Mouse (Mus musculus) frontal cortex, postnatal 10 days (tissue): ENCODE measurements around the gene Cyb561d1.
A peak's percentile ranks its signal among the peaks of the same experiment; 100 is the strongest.
"Not testable (repeated sequence)": the region's sequence is repeated elsewhere in the genome, so short reads cannot be mapped to it uniquely, and the experiment has no call there.

Source experiments
- DNase-seq, 2 experiments: peaks; one replicate each; pipeline ENCODE4 v3.0.0; 2022; ENCODE audit warnings: low spot score in 2 of 2, mixed read lengths in 1 of 2

The Cyb561d1 gene

DNA sequence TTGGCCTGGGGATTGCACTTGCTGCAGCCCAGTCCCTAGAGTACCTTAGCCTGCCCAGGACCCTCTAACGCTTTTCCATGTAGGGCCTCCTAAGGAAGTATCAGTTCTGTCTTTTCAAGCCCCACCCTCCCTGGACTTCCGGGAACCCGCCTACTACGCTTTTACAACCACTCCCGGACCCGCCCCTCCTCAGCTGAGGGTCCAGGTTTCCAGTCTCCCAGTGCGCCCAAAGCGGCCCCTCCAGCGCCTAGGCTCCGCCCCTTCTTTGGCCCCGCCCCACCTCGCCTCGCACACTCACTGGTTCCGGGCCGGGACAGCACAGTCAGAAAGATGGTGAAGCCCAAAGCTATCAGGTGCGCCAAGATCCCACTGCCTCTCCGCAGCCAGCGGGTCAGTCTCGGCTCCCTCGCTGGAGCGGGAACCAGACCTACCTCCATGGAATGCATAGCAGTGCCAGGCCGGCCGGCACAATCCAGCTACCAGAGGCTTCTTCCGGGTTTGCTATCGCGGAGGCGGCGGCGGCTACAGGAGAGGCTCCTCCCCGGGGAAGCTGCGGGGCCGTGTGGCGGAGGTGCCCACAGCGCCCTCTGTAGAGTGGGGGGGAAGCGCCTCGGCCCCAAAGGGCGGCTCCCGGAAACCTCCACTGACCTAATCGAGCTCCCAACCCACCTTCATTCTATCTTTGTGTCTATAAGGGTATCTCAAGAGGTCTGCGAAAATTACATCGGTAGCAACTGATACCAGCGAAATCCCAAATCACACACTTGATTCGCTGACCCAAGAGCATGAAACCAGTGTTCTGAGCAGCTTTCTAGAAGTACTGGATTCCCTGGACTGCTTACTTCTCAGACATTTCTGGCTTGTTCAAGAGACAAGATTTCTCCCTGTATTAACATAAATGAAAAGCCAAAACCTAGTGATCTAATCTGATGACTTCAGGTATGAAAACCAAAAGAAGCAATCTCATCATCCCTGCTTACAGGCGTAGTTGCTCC lies at the start of gene Cyb561d1:
Gene Cyb561d1 (minus strand): TSS at position 884 of the 995 bp plus-strand sequence.
- DNase-seq, result peak; percentile 84 to 86

DNA sequence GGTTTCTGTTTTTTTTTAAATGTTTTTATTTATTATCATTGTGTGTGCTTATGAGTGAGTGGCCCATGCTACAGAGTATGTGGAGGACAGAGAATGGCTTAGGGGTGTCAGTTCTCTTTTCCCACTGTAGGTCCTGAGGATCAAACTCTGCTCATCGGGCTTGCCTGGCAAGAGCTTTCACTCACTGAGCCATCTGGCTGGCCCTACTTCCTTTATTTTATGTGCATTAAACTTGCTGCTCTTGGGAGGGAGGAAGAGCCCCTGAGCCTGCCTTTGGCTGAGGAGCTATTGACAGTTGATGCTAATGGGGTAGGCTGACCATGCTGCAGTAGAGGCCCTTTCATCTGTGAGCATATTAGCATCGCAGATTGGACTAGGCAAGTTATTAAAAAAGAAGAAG lies 45.8 kb upstream of the Cyb561d1 start:
- DNase-seq, result no peak

DNA sequence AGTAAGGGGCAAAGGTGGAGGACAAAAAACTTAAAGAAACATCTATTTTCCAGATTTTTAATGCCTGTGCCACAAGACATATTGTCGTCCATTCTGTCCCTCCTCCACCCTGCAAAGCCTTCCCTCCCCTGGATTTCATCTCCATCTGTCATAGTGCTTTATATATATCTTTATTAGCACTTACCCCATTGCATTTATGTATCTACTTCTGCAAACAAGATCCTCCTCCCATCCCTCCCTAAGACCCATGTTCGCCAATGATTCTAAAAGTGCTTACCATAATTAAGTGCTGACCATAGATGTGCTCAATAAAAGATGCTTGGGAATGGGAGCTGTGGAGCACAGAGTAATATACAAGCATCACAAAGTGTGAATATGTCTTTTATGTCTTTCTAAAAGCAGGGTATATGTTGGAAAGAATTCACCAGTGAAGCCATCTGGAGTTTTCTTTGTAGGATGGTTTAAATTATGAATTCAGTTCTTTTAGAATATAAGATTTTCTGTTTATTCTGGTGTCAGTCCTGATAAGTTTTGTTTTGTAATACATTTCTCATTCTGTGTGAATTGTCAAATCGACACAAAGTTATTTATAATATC lies 40.3 kb upstream of the Cyb561d1 start:
- no peak for DNase-seq

DNA sequence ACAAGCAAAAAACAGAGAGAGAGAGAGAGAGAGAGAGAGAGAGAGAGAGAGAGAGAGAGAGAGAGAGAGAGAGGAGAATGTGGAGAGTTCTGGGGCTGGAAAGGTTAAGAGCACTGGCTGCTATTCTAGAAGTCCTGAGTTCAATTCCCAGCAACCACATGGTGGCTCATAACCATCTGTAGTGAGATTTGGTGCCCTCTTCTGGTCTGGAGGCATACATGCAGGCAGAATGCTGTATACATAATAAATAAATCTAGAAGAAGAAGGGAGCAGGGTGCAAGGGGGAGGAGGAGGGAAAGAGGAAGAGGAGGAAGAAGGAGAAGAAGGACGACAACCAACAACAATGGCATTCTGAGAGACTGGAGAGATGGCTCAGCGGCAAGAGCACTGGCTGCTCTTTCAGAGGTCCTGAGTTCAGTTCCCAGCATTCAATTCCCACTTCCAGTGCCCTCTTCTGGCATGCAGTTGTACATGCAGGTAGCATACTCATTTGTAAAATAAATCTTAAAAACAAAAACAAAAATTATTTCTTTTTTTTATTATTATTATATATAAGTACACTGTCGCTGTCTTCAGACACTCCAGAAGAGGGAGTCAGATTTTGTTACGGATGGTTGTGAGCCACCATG lies 36.6 kb upstream of the Cyb561d1 start:
- not testable (repeated sequence) for DNase-seq

DNA sequence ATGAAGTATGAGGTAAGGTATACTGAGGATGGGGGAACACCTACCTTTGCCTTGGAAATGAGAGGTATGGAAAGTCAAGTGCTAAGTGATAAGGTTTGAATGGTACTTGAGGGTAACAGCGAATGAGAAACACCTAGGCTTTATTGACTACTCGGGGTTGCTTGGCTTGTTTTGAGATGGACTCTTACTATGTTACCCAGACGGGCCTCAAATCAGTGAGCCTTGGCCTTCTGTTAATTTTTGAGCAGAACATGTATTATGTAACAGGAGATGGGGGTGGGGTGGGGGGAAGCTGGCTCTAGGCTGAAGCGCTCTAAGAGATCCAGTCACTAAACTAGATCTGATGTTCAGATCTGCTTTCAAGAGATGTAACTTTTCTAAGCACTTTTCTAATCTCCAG lies 30.6 kb upstream of the Cyb561d1 start:
- DNase-seq, result no peak

DNA sequence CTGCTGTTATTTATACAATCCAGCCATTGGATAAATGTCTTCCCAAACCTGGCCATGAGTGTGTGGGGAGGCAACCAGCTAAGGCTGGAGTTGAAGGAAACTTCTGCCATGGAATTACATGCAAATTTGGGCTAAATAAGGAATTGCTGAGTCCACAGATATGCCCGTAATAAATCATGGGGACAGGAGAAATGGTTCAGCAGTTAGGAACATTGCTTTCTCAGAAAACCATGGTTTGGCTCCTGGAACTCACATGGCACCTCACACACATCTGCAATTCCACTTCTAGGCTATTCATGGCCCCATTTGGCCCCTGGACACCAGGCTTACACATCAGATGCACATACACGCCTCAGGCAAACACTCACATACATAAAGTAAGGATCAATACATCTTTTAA lies 26.5 kb upstream of the Cyb561d1 start:
- no peak for DNase-seq

DNA sequence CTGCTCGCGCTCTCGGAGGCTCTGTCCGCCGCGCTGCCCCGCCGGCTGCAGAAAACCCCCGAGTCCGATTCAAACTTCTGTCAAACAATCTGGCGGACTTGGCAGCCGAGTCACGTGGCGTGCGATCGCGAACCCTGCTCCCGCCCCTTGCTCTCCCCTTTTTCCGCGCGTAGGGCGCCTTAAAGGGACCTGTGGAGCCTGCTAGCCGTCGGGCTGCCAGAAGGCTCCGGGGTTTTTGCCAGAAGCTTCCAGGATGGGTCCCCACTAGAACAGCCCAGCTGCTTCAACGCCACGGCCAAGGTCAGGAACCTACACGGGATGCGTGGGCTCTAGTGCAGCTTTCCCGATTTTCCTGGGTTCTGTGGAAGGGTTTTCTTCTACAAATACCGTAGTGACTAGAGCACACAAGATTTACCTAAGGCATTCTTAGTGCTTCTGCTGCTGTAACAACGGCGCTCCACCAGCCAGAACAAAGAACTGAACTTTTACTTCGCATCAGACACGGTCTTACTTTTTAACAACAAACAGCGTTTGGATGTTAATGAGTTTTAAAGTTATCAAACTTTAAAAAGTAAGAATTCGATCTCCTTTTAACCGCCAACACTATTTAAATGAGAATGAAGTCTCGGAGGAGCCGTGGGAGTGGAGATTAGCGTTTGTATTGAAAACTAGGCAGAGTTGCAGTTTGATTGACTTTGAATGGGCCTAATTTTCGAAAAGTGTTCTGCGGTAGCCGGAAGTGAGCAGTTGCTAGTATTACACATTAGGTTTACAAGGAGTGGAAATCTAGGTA lies 25.7 kb upstream of the Cyb561d1 start, which contains the start of gene Sypl2:
Gene Sypl2 (minus strand): TSS at position 91 of the 793 bp plus-strand sequence.
- no peak for DNase-seq

DNA sequence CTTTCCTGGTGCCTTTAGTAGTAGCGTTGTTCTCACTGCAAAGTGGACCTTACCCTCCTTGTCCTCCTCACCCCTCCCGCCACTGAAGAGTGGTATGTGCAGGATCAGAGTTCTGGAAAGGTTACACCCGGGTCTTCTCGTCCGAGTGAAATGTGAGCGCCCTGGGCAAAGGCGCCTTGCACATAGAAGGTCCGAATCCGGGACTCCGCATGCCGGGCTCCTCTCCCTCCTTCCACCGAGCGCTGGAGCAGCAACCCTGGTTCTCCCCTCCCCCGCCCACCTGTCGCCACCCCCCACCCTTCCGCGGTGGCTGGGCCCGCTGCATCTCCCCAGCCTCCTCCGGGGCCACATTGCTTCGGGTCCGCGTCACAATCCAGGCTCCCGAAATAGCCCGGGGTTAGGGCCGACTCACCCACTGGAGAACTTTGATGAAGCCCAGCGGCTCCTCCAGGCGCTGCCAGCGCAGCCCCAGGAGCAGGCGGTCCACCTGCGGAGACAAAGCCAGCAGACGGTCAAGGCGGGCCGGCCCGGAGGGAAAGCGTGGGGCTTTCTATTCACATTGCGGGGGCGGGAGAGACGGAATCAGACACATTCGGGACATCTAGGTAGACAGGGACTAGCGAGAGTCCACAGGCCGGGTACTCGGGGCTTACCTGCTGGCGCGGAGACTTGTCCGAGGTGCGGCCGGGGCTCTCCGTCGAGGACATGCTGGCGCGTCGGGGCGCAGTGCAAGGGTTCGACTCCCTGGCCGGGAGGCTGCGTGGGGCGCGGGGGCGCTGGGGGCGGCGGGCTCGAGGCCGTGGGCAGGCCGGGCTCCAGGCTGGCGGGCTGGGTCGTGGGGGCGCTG lies 24.9 kb upstream of the Cyb561d1 start:
- DNase-seq, result no peak

DNA sequence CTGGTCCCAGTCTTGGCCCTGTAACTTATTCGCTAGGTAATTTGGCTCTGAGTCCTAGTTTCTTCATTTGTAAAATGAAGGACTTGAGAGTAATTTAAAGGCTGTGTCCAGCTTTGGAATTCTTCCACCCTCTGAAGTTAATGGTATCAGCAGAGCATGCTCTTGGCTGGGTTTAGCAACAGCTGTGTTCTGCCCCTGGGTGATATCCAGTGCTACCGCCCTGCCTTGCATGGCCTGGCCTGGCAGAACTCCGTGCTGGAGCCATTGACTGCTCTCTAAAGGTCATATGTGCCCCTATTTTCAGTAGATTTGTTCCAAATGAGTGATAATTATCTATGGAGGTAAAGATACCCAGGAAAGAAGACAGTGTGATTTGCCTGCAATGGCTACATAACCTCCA lies 19.6 kb upstream of the Cyb561d1 start:
- no peak for DNase-seq

DNA sequence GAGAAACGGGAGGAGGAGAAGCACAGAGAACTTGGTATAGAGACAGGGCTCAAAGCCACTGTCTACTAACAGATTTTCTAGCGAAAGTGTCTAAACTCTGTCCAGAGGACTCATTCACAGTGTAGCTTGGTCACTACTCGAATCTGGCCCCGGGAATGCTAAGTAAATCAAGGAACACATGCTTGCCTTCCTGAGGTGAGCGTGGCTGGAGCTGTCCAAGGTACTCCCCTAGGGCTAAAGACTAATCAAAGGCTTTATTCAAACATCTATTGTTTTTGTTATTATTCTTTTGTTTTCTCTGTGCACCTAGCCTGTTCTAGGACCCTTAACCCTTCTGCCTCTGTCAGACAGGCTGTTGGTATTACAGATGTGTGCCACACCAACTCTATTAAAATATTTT lies 13.7 kb upstream of the Cyb561d1 start:
- no peak for DNase-seq

DNA sequence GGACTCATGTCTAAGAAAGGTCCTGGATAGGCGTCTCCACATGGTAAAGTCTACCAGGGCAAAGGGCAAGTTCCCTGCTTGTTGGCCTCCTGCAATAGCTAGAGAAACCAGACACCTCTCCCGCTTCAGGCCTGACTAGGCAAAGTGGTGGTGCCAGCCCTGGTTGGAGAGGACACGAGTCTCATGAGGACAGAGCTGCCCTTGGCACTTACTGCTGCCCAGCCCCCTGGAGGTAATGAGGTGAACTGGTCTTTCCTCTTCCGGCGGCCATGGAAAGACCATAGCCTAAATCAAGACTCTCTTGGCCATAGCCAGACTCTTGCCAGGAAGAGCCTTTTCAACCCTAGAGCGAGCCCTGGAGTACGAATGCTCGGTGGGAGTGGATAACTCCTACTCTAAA lies 11.4 kb upstream of the Cyb561d1 start:
- DNase-seq, result no peak

DNA sequence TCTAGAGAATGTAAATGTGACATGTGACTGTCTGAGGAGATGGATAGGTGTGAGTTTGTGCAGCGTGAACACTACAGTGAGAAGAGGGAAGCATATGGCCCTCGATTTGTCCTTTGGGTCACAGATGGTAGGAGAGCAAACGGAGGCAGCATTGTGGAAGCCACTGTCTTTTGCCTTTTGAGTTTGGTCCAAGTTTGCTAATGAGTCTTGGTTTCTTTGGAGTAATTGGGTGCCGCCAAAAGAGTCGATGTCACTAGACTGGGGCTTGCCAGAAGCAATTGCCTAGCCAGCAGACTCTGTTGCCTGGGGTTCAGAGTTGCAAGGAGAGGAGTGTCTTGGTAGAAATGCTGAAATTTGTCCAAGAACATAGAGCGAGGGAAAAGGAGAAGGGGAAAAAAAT lies 10.8 kb upstream of the Cyb561d1 start:
- DNase-seq, result no peak

DNA sequence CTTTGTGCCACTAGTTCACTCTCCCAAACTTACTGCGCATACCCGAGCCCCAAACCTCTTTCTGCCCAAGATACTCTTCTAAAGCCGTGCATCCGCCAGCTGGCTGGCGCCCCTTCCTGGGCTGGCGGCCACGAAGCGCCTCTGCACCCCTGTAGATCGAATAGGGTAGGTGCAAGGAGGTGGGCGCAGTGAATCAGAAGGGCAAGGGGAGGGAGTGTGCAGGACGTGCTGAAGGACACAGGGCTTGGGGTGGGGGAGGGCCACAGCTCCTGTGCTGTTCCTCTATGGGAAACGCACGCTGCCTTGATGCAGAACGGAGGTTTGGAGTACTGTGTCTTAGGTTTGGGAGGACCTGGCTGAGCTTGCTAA lies 9.7 kb upstream of the Cyb561d1 start, which contains the start of gene Atxn7l2:
Gene Atxn7l2 (minus strand): TSS at position 164 of the 369 bp plus-strand sequence.
- no peak for DNase-seq

DNA sequence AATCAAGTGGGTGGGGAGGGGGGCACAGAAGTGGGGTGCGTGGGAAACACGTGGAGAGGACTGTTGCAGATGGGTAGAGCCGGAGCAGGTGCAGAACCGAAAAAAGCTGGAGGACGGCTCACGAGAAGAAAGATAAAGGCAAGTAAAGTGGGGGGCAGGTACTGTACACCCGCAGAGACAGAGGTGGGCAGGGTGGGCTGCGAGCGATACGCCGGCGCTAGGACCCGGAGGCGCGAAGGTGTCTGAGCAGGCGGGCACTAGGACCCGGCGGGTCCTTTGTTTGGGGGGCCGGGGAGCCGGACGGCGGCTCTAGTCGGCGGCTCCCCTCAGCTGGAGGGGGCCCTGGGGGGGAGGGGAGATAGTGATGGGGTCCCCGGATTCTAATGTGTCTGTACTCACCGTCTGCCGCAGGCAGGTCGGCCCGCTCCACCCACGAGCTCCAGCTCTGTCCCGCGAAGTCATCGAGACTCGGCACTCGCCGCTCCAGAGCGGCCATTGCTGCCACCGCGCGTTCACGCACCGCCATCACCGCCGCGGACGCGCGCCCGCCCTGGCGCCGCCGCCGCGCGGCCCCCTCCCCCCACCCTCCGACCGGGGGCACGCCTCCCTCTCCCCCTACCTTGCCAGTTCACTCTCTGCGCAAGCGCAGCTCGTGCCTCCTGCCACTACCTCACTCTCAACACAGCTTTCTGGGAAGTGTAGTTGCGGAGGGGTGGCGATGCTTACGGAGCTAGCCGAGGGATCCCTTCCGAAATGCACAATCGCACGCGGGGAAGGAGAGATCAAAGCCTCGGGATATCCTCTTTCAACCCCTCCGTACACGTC lies 9.1 kb upstream of the Cyb561d1 start:
- DNase-seq, result peak; percentile 89 to 92

DNA sequence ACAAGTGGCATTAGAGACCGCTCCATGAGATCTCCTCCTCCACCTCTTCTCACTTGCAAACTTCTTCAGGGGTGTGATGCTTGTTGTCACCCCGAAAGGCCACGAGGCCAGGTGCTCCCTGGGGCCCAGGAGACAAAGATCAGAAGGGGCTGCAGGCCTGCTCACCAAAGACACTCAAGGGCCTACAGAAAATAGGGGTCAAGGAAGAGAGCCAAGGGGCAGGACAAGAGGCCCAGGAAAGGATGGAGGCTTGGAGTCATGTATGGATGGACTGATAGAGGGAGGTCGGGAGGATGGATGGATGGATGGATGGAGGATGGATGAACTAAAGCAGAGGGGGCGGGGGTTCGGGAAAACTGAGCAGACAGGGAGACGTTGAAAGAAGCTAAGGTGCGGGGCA lies 8.5 kb upstream of the Cyb561d1 start:
- DNase-seq, result no peak

DNA sequence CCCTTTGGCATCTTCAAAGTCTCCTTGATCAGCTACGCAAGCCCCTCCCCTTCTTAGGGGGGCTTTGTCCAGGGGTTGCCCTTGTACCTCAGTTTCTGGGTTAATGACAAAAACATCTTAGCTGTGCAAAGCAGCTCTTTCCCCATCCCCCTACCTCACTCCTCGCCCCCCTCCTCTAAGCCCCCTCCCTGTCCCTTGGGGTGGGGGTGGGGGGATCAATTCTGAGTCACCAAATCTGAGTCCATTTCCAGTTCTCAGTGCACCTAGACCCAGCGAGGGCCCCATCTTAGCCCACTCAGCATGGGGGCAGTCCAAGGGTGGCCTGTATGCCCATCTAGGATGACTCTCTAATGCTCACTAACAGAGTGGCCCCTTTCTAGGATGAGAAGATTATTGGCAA lies 8.0 kb upstream of the Cyb561d1 start:
- no peak for DNase-seq

DNA sequence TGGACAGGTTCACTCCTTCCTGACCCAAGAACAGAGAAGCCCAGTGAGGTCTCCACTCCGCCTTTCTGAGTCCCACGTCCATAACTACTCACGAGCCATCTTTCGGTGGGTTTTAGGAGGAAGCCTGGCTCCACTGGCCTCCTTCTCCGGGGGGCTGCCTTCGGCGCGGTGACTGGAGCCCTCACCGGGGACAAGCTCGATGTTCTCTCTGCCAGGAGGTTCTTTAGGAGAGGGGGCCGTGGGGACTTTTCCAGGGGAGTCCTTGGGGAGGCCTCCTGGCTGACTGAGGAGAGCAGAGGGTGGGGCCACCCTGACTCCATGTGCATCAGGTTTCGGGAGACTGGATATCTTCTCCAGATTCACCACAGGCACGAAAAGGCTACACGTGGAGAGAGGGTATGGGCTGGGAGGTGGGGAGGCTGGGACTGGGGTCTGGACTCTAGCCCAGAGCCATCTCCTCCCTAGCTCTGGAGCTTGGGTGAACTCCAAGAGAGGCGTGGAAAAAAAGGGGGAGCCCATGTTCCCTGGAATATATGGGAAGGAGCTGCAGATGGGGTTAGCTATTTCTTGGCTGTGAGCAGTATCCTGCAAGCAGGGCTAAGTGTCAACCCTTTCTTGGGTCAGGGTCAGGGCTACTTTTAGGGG lies 5.8 kb upstream of the Cyb561d1 start:
- no peak for DNase-seq

DNA sequence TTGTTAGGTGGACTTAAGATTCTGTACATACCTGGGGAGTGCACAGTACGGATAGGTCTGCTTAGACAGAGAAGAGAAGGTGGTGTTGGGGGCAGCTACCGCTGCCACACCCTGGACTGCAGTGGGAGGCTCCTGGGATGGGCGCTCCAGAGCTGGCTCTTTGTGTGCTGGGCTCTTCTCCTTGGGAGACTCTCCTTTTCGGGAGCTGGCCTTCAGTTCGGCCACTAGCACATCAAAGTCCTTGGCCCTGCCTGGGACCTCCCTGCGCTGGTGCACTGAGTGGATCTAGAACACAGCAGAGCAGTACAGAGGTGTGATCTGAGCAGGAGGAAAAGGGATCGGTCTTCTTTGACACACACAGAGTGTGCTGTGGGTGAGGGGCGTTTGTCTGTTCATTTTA lies 4.6 kb upstream of the Cyb561d1 start:
- no peak for DNase-seq

DNA sequence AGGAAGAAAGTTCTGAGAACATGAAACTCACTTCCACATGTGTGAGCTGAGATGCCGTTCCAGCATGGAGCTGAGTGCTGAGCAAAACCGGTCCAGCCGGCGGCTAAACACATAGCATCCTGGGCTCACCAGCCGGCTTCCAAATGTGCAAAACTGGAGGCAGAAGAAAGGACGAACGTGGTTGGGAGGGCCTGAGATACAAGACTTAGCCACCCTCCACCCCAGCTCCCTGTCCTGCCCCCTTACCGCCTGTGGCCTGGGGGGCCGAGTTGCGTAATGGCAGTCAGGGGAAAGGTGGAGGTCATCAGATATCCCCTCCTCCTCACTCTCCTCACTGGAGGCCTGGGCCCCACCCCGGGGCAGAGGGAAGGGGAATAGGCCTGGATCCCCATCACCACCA lies 3.5 kb upstream of the Cyb561d1 start:
- DNase-seq, result no peak
